Mouse (Mus musculus): Measurements from ENCODE around the gene Prkg1.

Prkg1 gene

GRCm38 (mm10) chr19:30843637-30844036 lies 921.2 kb downstream of the Prkg1 start:
- DNase-seq (ENCODE audit: low spot score): no peak

GRCm38 (mm10) chr19:30843052-30843564 lies 921.7 kb downstream of the Prkg1 start:
- DNase-seq (ENCODE audit: low spot score): peak; percentile 3

GRCm38 (mm10) chr19:30842640-30843039 lies 922.2 kb downstream of the Prkg1 start:
- DNase-seq (ENCODE audit: low spot score): no peak

GRCm38 (mm10) chr19:30833045-30833651 lies 931.7 kb downstream of the Prkg1 start:
- no peak for DNase-seq (ENCODE audit: low spot score)

GRCm38 (mm10) chr19:30829231-30829775 lies 935.5 kb downstream of the Prkg1 start:
- DNase-seq (ENCODE audit: low spot score): no peak

GRCm38 (mm10) chr19:30827820-30828219 lies 937.0 kb downstream of the Prkg1 start:
- peak; percentile 2 for DNase-seq (ENCODE audit: low spot score)

GRCm38 (mm10) chr19:30826106-30826505 lies 938.7 kb downstream of the Prkg1 start:
- no peak for DNase-seq (ENCODE audit: low spot score)

- DNase-seq (ENCODE audit: low spot score): no peak
These were observed 949.2 kb downstream of the Prkg1 start for GRCm38 (mm10) chr19:30815661-30816060.

GRCm38 (mm10) chr19:30806265-30806664 lies 958.6 kb downstream of the Prkg1 start:
- no peak for DNase-seq (ENCODE audit: low spot score)

- no peak for DNase-seq (ENCODE audit: low spot score)
These were observed 984.0 kb downstream of the Prkg1 start for GRCm38 (mm10) chr19:30780803-30781202.

GRCm38 (mm10) chr19:30768316-30768715 lies 996.5 kb downstream of the Prkg1 start:
- DNase-seq (ENCODE audit: low spot score): no peak

GRCm38 (mm10) chr19:30744426-30744825 lies 1020.4 kb downstream of the Prkg1 start:
- DNase-seq (ENCODE audit: low spot score): no peak

- no peak for DNase-seq (ENCODE audit: low spot score)
These were observed 1065.7 kb downstream of the Prkg1 start for GRCm38 (mm10) chr19:30699130-30699529.

GRCm38 (mm10) chr19:30691258-30691657 lies 1073.6 kb downstream of the Prkg1 start:
- DNase-seq (ENCODE audit: low spot score): no peak

GRCm38 (mm10) chr19:30690691-30691090 lies 1074.1 kb downstream of the Prkg1 start:
- DNase-seq (ENCODE audit: low spot score): no peak

GRCm38 (mm10) chr19:30687942-30688341 lies 1076.9 kb downstream of the Prkg1 start:
- no peak for DNase-seq (ENCODE audit: low spot score)

- DNase-seq (ENCODE audit: low spot score): no peak
These were observed 1088.5 kb downstream of the Prkg1 start for GRCm38 (mm10) chr19:30676308-30676707.

GRCm38 (mm10) chr19:30664269-30664668 lies 1100.6 kb downstream of the Prkg1 start:
- peak; percentile 7 for DNase-seq (ENCODE audit: low spot score)

- DNase-seq (ENCODE audit: low spot score): no peak
These were observed 1122.1 kb downstream of the Prkg1 start for GRCm38 (mm10) chr19:30642629-30643170.

GRCm38 (mm10) chr19:30637471-30637870 lies 1127.4 kb downstream of the Prkg1 start:
- DNase-seq (ENCODE audit: low spot score): no peak

GRCm38 (mm10) chr19:30631051-30631450 lies 1133.8 kb downstream of the Prkg1 start:
- DNase-seq (ENCODE audit: low spot score): no peak

GRCm38 (mm10) chr19:30626036-30626435 lies 1138.8 kb downstream of the Prkg1 start:
- no peak for DNase-seq (ENCODE audit: low spot score)

- no peak for DNase-seq (ENCODE audit: low spot score)
These were observed 1139.4 kb downstream of the Prkg1 start for GRCm38 (mm10) chr19:30625391-30625790.

- no peak for DNase-seq (ENCODE audit: low spot score)
These were observed 1141.2 kb downstream of the Prkg1 start for GRCm38 (mm10) chr19:30623620-30624019.

All from c-Kit-positive CD71-positive TER-119-positive erythroid progenitor cells, embryonic 14.5 days (primary cell).